Mouse (Mus musculus) E14TG2a.4 (cell line): ENCODE measurements around the gene Pcyt1a.

Experiments
- CTCF ChIP-seq: conservative IDR thresholded peaks from 2 replicates; pipeline ENCODE4 v1.5.1; 2014; ENCODE audit warnings: low read length
- NANOG ChIP-seq: IDR thresholded peaks from 2 replicates; pipeline ENCODE4 v1.6.1; 2014; ENCODE audit warnings: borderline replicate concordance, low read length, mixed read lengths

DNA sequence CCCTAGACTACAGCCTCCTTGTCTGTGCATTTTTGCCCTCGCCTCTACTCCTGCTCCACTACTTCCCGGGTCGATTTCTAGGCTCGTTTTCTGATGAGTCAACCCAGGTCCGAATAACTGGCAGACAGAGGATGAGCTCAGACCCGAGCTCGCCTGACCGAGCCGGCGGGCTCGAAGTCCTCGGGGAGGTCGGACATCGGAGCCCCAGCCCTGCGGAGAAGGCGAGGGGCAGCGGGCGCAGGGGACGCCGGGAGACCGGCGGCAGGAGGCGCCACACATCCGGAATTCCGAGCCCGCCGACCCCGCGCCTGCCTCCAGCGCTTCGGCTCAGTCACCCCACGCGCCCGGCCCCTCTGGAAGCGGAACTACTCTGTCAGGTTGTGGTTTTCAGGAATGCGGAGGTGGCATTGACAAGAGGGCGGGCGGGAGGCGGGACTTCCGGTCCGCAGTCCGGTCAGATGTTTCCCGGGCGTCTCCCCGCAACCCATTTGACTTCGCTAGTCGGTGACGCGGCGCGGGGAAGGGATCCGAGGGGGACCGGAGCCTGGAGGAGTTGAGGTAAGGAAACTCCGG is at the start of gene Pcyt1a:
- TF ChIP-seq CTCF (no peak), NANOG (no peak)
